Mouse (Mus musculus): ENCODE measurements at regions not wholly inside any gene's neighbourhood (a gene's known extent, or its start where the extent isn't known, plus 50 kb on each side); places are given as distances from the start of the nearest gene placed in this dataset.

- H3K4me1 ChIP-seq (ENCODE audit: control insufficient read depth, insufficient read depth, low read length): no peaks in the 10 kb centered on the region
- 0% methylated on average over 1 of the region's 1 CpGs for WGBS
- no peak for TF ChIP-seq CTCF (IDR thresholded peaks at IDR 0.05; ENCODE audit: control insufficient read depth, insufficient read depth, low read length)
- H3K4me3 ChIP-seq (replicated peaks; ENCODE audit: control insufficient read depth, low read depth, low read length): no peak overlapping the region
- no peak overlapping the region for H3K27ac ChIP-seq (ENCODE audit: control insufficient read depth, insufficient read depth, low read depth, low read length, poor library complexity)
Observed at GRCm38 (mm10) chr15:61116912-61117311, 194.1 kb upstream of the A1bg start.

- WGBS: 10% methylated on average over 4 of the region's 4 CpGs
- Histone ChIP-seq H3K27ac (ENCODE audit: control insufficient read depth, insufficient read depth, low read depth, low read length, poor library complexity) (no peak overlapping the region), H3K4me1 (ENCODE audit: control insufficient read depth, insufficient read depth, low read length) (no peaks in the 10 kb centered on the region), H3K4me3 (replicated peaks; ENCODE audit: control insufficient read depth, low read depth, low read length) (no peak overlapping the region)
- no peak for TF ChIP-seq CTCF (IDR thresholded peaks at IDR 0.05; ENCODE audit: control insufficient read depth, insufficient read depth, low read length)
- no peak for TF ChIP-seq POLR2A (IDR thresholded peaks at IDR 0.05; ENCODE audit: borderline replicate concordance, control insufficient read depth, low read depth, low read length)
Observed at GRCm38 (mm10) chr15:61109429-61110128, 186.8 kb upstream of the A1bg start.

GRCm38 (mm10) chr15:61108957-61109356 is 186.1 kb upstream of the A1bg start:
- H3K27ac ChIP-seq (ENCODE audit: control insufficient read depth, insufficient read depth, low read depth, low read length, poor library complexity): no peak overlapping the region

GRCm38 (mm10) chr15:61102421-61103412 is 179.9 kb upstream of the A1bg start:
- 59% methylated on average over 7 of the region's 7 CpGs for WGBS
- no peak overlapping the region for H3K27ac ChIP-seq (ENCODE audit: control insufficient read depth, insufficient read depth, low read depth, low read length, poor library complexity)
- H3K4me1 ChIP-seq (ENCODE audit: control insufficient read depth, insufficient read depth, low read length): no peaks in the 10 kb centered on the region
- H3K4me3 ChIP-seq (replicated peaks; ENCODE audit: control insufficient read depth, low read depth, low read length): no peak overlapping the region
- TF ChIP-seq CTCF (IDR thresholded peaks at IDR 0.05; ENCODE audit: control insufficient read depth, insufficient read depth, low read length) (no peak), POLR2A (IDR thresholded peaks at IDR 0.05; ENCODE audit: borderline replicate concordance, control insufficient read depth, low read depth, low read length) (no peak)

More at GRCm38 (mm10) chr15:61108957-61109356, 186.1 kb upstream of the A1bg start:
- H3K4me3 ChIP-seq (replicated peaks; ENCODE audit: control insufficient read depth, low read depth, low read length): no peak overlapping the region
- no peaks in the 10 kb centered on the region for H3K4me1 ChIP-seq (ENCODE audit: control insufficient read depth, insufficient read depth, low read length)
- 61% methylated on average over 2 of the region's 2 CpGs for WGBS
- TF ChIP-seq CTCF (IDR thresholded peaks at IDR 0.05; ENCODE audit: control insufficient read depth, insufficient read depth, low read length): no peak
- no peak for TF ChIP-seq POLR2A (IDR thresholded peaks at IDR 0.05; ENCODE audit: borderline replicate concordance, control insufficient read depth, low read depth, low read length)

- TF ChIP-seq POLR2A (IDR thresholded peaks at IDR 0.05; ENCODE audit: borderline replicate concordance, control insufficient read depth, low read depth, low read length) (no peak), CTCF (IDR thresholded peaks at IDR 0.05; ENCODE audit: control insufficient read depth, insufficient read depth, low read length) (no peak)
- H3K4me3 ChIP-seq (replicated peaks; ENCODE audit: control insufficient read depth, low read depth, low read length): no peak overlapping the region
- no peak overlapping the region for H3K27ac ChIP-seq (ENCODE audit: control insufficient read depth, insufficient read depth, low read depth, low read length, poor library complexity)
- no peaks in the 10 kb centered on the region for H3K4me1 ChIP-seq (ENCODE audit: control insufficient read depth, insufficient read depth, low read length)
- 65% methylated on average over 4 of the region's 4 CpGs for WGBS
Observed at GRCm38 (mm10) chr15:61100807-61101206, 178.0 kb upstream of the A1bg start.

- no peak overlapping the region for H3K27ac ChIP-seq (ENCODE audit: control insufficient read depth, insufficient read depth, low read depth, low read length, poor library complexity)
- 16% methylated on average over 1 of the region's 1 CpGs for WGBS
- no peak overlapping the region for H3K4me3 ChIP-seq (replicated peaks; ENCODE audit: control insufficient read depth, low read depth, low read length)
- TF ChIP-seq CTCF (IDR thresholded peaks at IDR 0.05; ENCODE audit: control insufficient read depth, insufficient read depth, low read length) (no peak), POLR2A (IDR thresholded peaks at IDR 0.05; ENCODE audit: borderline replicate concordance, control insufficient read depth, low read depth, low read length) (no peak)
- no peaks in the 10 kb centered on the region for H3K4me1 ChIP-seq (ENCODE audit: control insufficient read depth, insufficient read depth, low read length)
Observed at GRCm38 (mm10) chr15:61098968-61099367, 176.2 kb upstream of the A1bg start.

- Histone ChIP-seq H3K4me1 (ENCODE audit: control insufficient read depth, insufficient read depth, low read length) (no peaks in the 10 kb centered on the region), H3K4me3 (replicated peaks; ENCODE audit: control insufficient read depth, low read depth, low read length) (no peak overlapping the region), H3K27ac (ENCODE audit: control insufficient read depth, insufficient read depth, low read depth, low read length, poor library complexity) (no peak overlapping the region)
- TF ChIP-seq POLR2A (IDR thresholded peaks at IDR 0.05; ENCODE audit: borderline replicate concordance, control insufficient read depth, low read depth, low read length): no peak
Observed at GRCm38 (mm10) chr15:61098519-61098918, 175.7 kb upstream of the A1bg start.

- WGBS: 84% methylated on average over 3 of the region's 3 CpGs
- TF ChIP-seq CTCF (IDR thresholded peaks at IDR 0.05; ENCODE audit: control insufficient read depth, insufficient read depth, low read length) (no peak), POLR2A (IDR thresholded peaks at IDR 0.05; ENCODE audit: borderline replicate concordance, control insufficient read depth, low read depth, low read length) (no peak)
- Histone ChIP-seq H3K4me3 (replicated peaks; ENCODE audit: control insufficient read depth, low read depth, low read length) (no peak overlapping the region), H3K4me1 (ENCODE audit: control insufficient read depth, insufficient read depth, low read length) (no peaks in the 10 kb centered on the region), H3K27ac (ENCODE audit: control insufficient read depth, insufficient read depth, low read depth, low read length, poor library complexity) (no peak overlapping the region)
Observed at GRCm38 (mm10) chr15:61096021-61096781, 173.4 kb upstream of the A1bg start.
